Mouse (Mus musculus): Measurements from ENCODE around the gene Hhatl. TPM values are rescaled to one million over a fixed set of nuclear protein-coding genes. Genes with fewer than 3 reads are reported as not detected.
A peak's percentile ranks its signal among the peaks of the same experiment; 100 is the strongest.

Gene Hhatl
- polyA plus RNA-seq, 1 experiment from 2014 or later, result 0.25 TPM

- Histone ChIP-seq H3K27me3 (no peaks in the 10 kb centered on the region), H3K4me2 (replicated peaks) (no peak overlapping the region), H3K4me1 (0 out of 2 replicates have a peak, but pooled peaks cover 4% of the 10 kb centered on the region), H3K9ac (replicated peaks) (no peak overlapping the region), H3K36me3 (no peaks in the 10 kb centered on the region), H3K9me3 (no peaks in the 10 kb centered on the region), H3K27ac (replicated peaks) (no peak overlapping the region), H3K4me3 (no peak overlapping the region)
- WGBS, result 18% methylated on average over 12 of the region's 12 CpGs
- ATAC-seq (replicated peaks), result no peak
Measured at GRCm38 (mm10) chr9:121797722-121798121, 5.4 kb upstream of the Hhatl start.

- H3K4me1 ChIP-seq, result 0 out of 2 replicates have a peak, but pooled peaks cover 4% of the 10 kb centered on the region
- WGBS, result 35% methylated on average over 1 of the region's 1 CpGs
- no peaks in the 10 kb centered on the region for H3K36me3 ChIP-seq
- no peak overlapping the region for H3K4me2 ChIP-seq (replicated peaks)
- H3K9me3 ChIP-seq, result no peaks in the 10 kb centered on the region
- H3K27ac ChIP-seq (replicated peaks), result no peak overlapping the region
- H3K9ac ChIP-seq (replicated peaks), result no peak overlapping the region
- no peaks in the 10 kb centered on the region for H3K27me3 ChIP-seq
- H3K4me3 ChIP-seq, result no peak overlapping the region
- no peak for ATAC-seq (replicated peaks)
Measured at GRCm38 (mm10) chr9:121794972-121795539, 2.7 kb upstream of the Hhatl start.

- no peak overlapping the region for H3K27ac ChIP-seq (replicated peaks)
- H3K9ac ChIP-seq (replicated peaks), result no peak overlapping the region
- no peak overlapping the region for H3K4me2 ChIP-seq (replicated peaks)
- no peaks in the 10 kb centered on the region for H3K9me3 ChIP-seq
- 15% methylated on average over 5 of the region's 5 CpGs for WGBS
- no peak for ATAC-seq (replicated peaks)
- no peaks in the 10 kb centered on the region for H3K27me3 ChIP-seq
- no peaks in the 10 kb centered on the region for H3K36me3 ChIP-seq
- peaks cover 4% of the 10 kb centered on the region; the same call in 1 of the 2 replicates for H3K4me1 ChIP-seq
- no peak overlapping the region for H3K4me3 ChIP-seq
Measured at GRCm38 (mm10) chr9:121791206-121791605, 1.1 kb downstream of the Hhatl start.

GRCm38 (mm10) chr9:121786359-121786758 is 5.9 kb downstream of the Hhatl start:
- Histone ChIP-seq H3K9me3 (no peaks in the 10 kb centered on the region), H3K9ac (replicated peaks) (no peak overlapping the region), H3K27me3 (no peaks in the 10 kb centered on the region), H3K4me2 (replicated peaks) (no peak overlapping the region), H3K27ac (replicated peaks) (no peak overlapping the region), H3K36me3 (no peaks in the 10 kb centered on the region), H3K4me1 (no peaks in the 10 kb centered on the region; the same call in 1 of the 2 replicates), H3K4me3 (no peak overlapping the region)
- WGBS, result 78% methylated on average over 2 of the region's 2 CpGs
- ATAC-seq (replicated peaks), result no peak

GRCm38 (mm10) chr9:121785261-121785660 is 7.0 kb downstream of the Hhatl start:
- H3K9me3 ChIP-seq, result no peaks in the 10 kb centered on the region
- no peak overlapping the region for H3K27ac ChIP-seq (replicated peaks)
- H3K4me2 ChIP-seq (replicated peaks), result no peak overlapping the region
- peaks cover under 1% of the 10 kb centered on the region; the same call in 1 of the 2 replicates for H3K27me3 ChIP-seq
- no peak overlapping the region for H3K4me3 ChIP-seq
- ATAC-seq (replicated peaks), result no peak
- H3K9ac ChIP-seq (replicated peaks), result no peak overlapping the region
- H3K4me1 ChIP-seq, result no peaks in the 10 kb centered on the region; the same call in 1 of the 2 replicates
- H3K36me3 ChIP-seq, result no peaks in the 10 kb centered on the region
- WGBS, result 87% methylated on average over 8 of the region's 8 CpGs

- WGBS, result 90% methylated on average over 12 of the region's 12 CpGs
- no peaks in the 10 kb centered on the region for H3K36me3 ChIP-seq
- ATAC-seq (replicated peaks), result no peak
- H3K4me3 ChIP-seq, result no peak overlapping the region
- peaks cover 5% of the 10 kb centered on the region; the same call in 1 of the 2 replicates for H3K27me3 ChIP-seq
- no peaks in the 10 kb centered on the region for H3K9me3 ChIP-seq
- H3K4me1 ChIP-seq, result no peaks in the 10 kb centered on the region; the same call in 1 of the 2 replicates
- H3K9ac ChIP-seq (replicated peaks), result no peak overlapping the region
- no peak overlapping the region for H3K4me2 ChIP-seq (replicated peaks)
- H3K27ac ChIP-seq (replicated peaks), result no peak overlapping the region
Measured at GRCm38 (mm10) chr9:121784801-121785200, 7.5 kb downstream of the Hhatl start.

- Histone ChIP-seq H3K36me3 (no peaks in the 10 kb centered on the region), H3K27ac (replicated peaks) (no peak overlapping the region), H3K4me1 (peaks cover 11% of the 10 kb centered on the region), H3K9me3 (no peaks in the 10 kb centered on the region), H3K4me2 (replicated peaks) (peak overlapping the region; percentile 70), H3K9ac (replicated peaks) (peak overlapping the region; percentile 40), H3K4me3 (peak overlapping the region; percentile 40), H3K27me3 (peaks cover 38% of the 10 kb centered on the region)
- ATAC-seq (replicated peaks), result peak; percentile 59
- WGBS, result 15% methylated on average over 54 of the region's 54 CpGs
Measured at GRCm38 (mm10) chr9:121778066-121778624, 14.2 kb downstream of the Hhatl start.

- Histone ChIP-seq H3K9ac (replicated peaks) (peak within 1 kb of the TSS; percentile 40), H3K4me3 (peak within 1 kb of the TSS; percentile 40), H3K4me2 (replicated peaks) (peak within 1 kb of the TSS; percentile 70), H3K27me3 (peaks cover 38% of the 10 kb centered on the region), H3K4me1 (peaks cover 11% of the 10 kb centered on the region), H3K36me3 (no peaks in the 10 kb centered on the region), H3K9me3 (no peaks in the 10 kb centered on the region), H3K27ac (replicated peaks) (no peak within 1 kb of the TSS)
- peak; percentile 53 for ATAC-seq (replicated peaks)
- WGBS, result 21% methylated on average over 30 of the region's 30 CpGs
Measured at GRCm38 (mm10) chr9:121777484-121778065, 14.7 kb downstream of the Hhatl start, which contains the start of gene Klhl40. TSS of gene Klhl40 (plus strand) at chr9:121777607.

GRCm38 (mm10) chr9:121776511-121776910 is 15.8 kb downstream of the Hhatl start:
- peaks cover 11% of the 10 kb centered on the region for H3K4me1 ChIP-seq

GRCm38 (mm10) chr9:121775951-121776350 is 16.4 kb downstream of the Hhatl start:
- Histone ChIP-seq H3K27me3 (peaks cover 38% of the 10 kb centered on the region), H3K4me2 (replicated peaks) (no peak overlapping the region), H3K27ac (replicated peaks) (no peak overlapping the region), H3K9ac (replicated peaks) (no peak overlapping the region), H3K9me3 (no peaks in the 10 kb centered on the region), H3K4me3 (no peak overlapping the region), H3K36me3 (no peaks in the 10 kb centered on the region), H3K4me1 (peaks cover 11% of the 10 kb centered on the region)
- ATAC-seq (replicated peaks), result no peak
- WGBS, result 82% methylated on average over 10 of the region's 10 CpGs

More at GRCm38 (mm10) chr9:121776511-121776910, 15.8 kb downstream of the Hhatl start:
- Histone ChIP-seq H3K36me3 (no peaks in the 10 kb centered on the region), H3K27ac (replicated peaks) (no peak overlapping the region), H3K4me3 (no peak overlapping the region), H3K4me2 (replicated peaks) (no peak overlapping the region), H3K9me3 (no peaks in the 10 kb centered on the region), H3K9ac (replicated peaks) (no peak overlapping the region), H3K27me3 (peaks cover 38% of the 10 kb centered on the region)
- 85% methylated on average over 7 of the region's 7 CpGs for WGBS
- ATAC-seq (replicated peaks), result no peak

- Histone ChIP-seq H3K27me3 (peaks cover 13% of the 10 kb centered on the region), H3K4me3 (no peak overlapping the region), H3K9ac (replicated peaks) (no peak overlapping the region), H3K36me3 (peaks cover 7% of the 10 kb centered on the region; the same call in 1 of the 2 replicates), H3K9me3 (no peaks in the 10 kb centered on the region), H3K27ac (replicated peaks) (no peak overlapping the region), H3K4me2 (replicated peaks) (no peak overlapping the region), H3K4me1 (no peaks in the 10 kb centered on the region; the same call in 1 of the 2 replicates)
- ATAC-seq (replicated peaks), result no peak
- WGBS, result 81% methylated on average over 5 of the region's 5 CpGs
Measured at GRCm38 (mm10) chr9:121772412-121772811, 19.9 kb downstream of the Hhatl start.

GRCm38 (mm10) chr9:121765166-121765855 is 27.0 kb downstream of the Hhatl start:
- Histone ChIP-seq H3K27me3 (no peaks in the 10 kb centered on the region), H3K4me1 (peaks cover 15% of the 10 kb centered on the region), H3K4me3 (no peak overlapping the region), H3K9ac (replicated peaks) (no peak overlapping the region), H3K27ac (replicated peaks) (no peak overlapping the region), H3K36me3 (peaks cover 41% of the 10 kb centered on the region), H3K4me2 (replicated peaks) (no peak overlapping the region), H3K9me3 (no peaks in the 10 kb centered on the region)
- no peak for ATAC-seq (replicated peaks)
- 77% methylated on average over 16 of the region's 16 CpGs for WGBS

Measured in forebrain, embryonic 15.5 days (tissue).